Mouse (Mus musculus) CH12.LX (cell line): ENCODE results near the gene Naa38. TPM values are rescaled to one million over a fixed set of nuclear protein-coding genes. Genes with fewer than 3 reads are reported as not detected.

Source experiments
- DNase-seq: peaks from one replicate; pipeline ENCODE4 v3.0.0-alpha.2; 2013; ENCODE audit errors: extremely low read depth
- H3K27ac ChIP-seq: 2 replicates; pipeline ENCODE4 v1.5.1; 2012; ENCODE audit warnings: low read depth, mild to moderate bottlenecking, control low read depth, moderate library complexity; ENCODE audit not compliant: insufficient read depth
- H3K27me3 ChIP-seq: replicated peaks from 2 replicates; pipeline ENCODE3; 2012; ENCODE audit warnings: inconsistent platforms
- H3K36me3 ChIP-seq, 2 experiments: replicated peaks in 1 of 2; 2 replicates each; pipeline versions ENCODE3 to v1.6.1; 2012; ENCODE audit warnings: inconsistent platforms in 1 of 2, low read length in 1 of 2, mild to moderate bottlenecking in 1 of 2, mixed read lengths in 1 of 2, moderate library complexity in 1 of 2; ENCODE audit not compliant: control insufficient read depth in 1 of 2, insufficient read depth in 1 of 2
- H3K4me1 ChIP-seq, 2 experiments: 2 replicates each; pipeline ENCODE4 v1.6.1; 2012; ENCODE audit warnings: inconsistent platforms in 1 of 2, moderate library complexity in 1 of 2; ENCODE audit not compliant: insufficient read depth in 2 of 2, control insufficient read depth in 1 of 2
- H3K4me2 ChIP-seq: 2 replicates; pipeline ENCODE4 v1.6.1; 2012; ENCODE audit warnings: low read depth, mild to moderate bottlenecking, control low read depth; ENCODE audit not compliant: poor library complexity, insufficient read depth, severe bottlenecking
- H3K4me3 ChIP-seq, 3 experiments: fragments of 150-350 bp in 1 of 3; sonication (generic) in 1 of 3; replicated peaks in 1 of 3; 2 replicates each; pipeline versions ENCODE3 to v1.5.1; 2011 to 2012; ENCODE audit warnings: low read depth in 2 of 3, low read length in 2 of 3, mild to moderate bottlenecking in 2 of 3, moderate library complexity in 2 of 3, control low read depth in 1 of 3, improper control_type of control experiment in 1 of 3, inconsistent platforms in 1 of 3, mixed read lengths in 1 of 3; ENCODE audit not compliant: poor library complexity in 1 of 3
- H3K79me2 ChIP-seq: replicated peaks from 2 replicates; pipeline ENCODE4 v1.6.1; 2012; ENCODE audit warnings: mild to moderate bottlenecking, moderate library complexity; ENCODE audit not compliant: control insufficient read depth, poor library complexity, insufficient read depth, severe bottlenecking; ENCODE audit errors: extremely low read depth
- H3K9ac ChIP-seq: 2 replicates; pipeline ENCODE4 v1.6.1; 2012; ENCODE audit warnings: low read depth, mild to moderate bottlenecking, control low read depth, moderate library complexity; ENCODE audit not compliant: insufficient read depth
- H3K9me3 ChIP-seq: replicated peaks from 2 replicates; pipeline ENCODE3; 2012; ENCODE audit warnings: low read length, inconsistent platforms, mixed read lengths
- BHLHE40 ChIP-seq: IDR thresholded peaks from 2 replicates; pipeline ENCODE4 v1.6.1; 2011; ENCODE audit warnings: mild to moderate bottlenecking, low read depth, low read length, improper control_type of control experiment
- EP300 ChIP-seq: IDR thresholded peaks from 2 replicates; pipeline ENCODE4 v1.6.1; 2011; ENCODE audit warnings: low read length, improper control_type of control experiment
- ETS1 ChIP-seq: conservative IDR thresholded peaks from 2 replicates; pipeline ENCODE4 v1.6.1; 2012; ENCODE audit warnings: low read depth, mild to moderate bottlenecking, inconsistent platforms, low read length, improper control_type of control experiment, moderate library complexity
- GABPA ChIP-seq: IDR thresholded peaks from 2 replicates; pipeline ENCODE4 v1.6.1; 2012; ENCODE audit warnings: low read depth, low read length, improper control_type of control experiment, inconsistent platforms; ENCODE audit not compliant: insufficient replicate concordance
- JUND ChIP-seq: conservative IDR thresholded peaks from 2 replicates; pipeline ENCODE4 v1.6.1; 2011; ENCODE audit warnings: low read depth, low read length, improper control_type of control experiment
- MAFK ChIP-seq: IDR thresholded peaks from 2 replicates; pipeline ENCODE4 v1.6.1; 2011; ENCODE audit warnings: low read length, improper control_type of control experiment; ENCODE audit not compliant: insufficient replicate concordance
- MAX ChIP-seq: IDR thresholded peaks from 2 replicates; pipeline ENCODE4 v1.6.1; 2011; ENCODE audit warnings: low read length, improper control_type of control experiment
- MXI1 ChIP-seq: IDR thresholded peaks from 2 replicates; pipeline ENCODE4 v1.6.1; 2011; ENCODE audit warnings: mild to moderate bottlenecking, low read depth, low read length, improper control_type of control experiment
- MYC ChIP-seq: IDR thresholded peaks from 2 replicates; pipeline ENCODE4 v1.6.1; 2011; ENCODE audit warnings: low read depth, mild to moderate bottlenecking, improper control_type of control experiment, low read length
- NELFE ChIP-seq: IDR thresholded peaks from 2 replicates; pipeline ENCODE4 v1.6.1; 2011; ENCODE audit warnings: low read depth, low read length, improper control_type of control experiment
- NRF1 ChIP-seq: IDR thresholded peaks from 2 replicates; pipeline ENCODE4 v1.6.1; 2014; ENCODE audit warnings: low read depth, mild to moderate bottlenecking, inconsistent platforms, low read length, improper control_type of control experiment, moderate library complexity
- POLR2AphosphoS2 ChIP-seq: IDR thresholded peaks from 2 replicates; pipeline ENCODE4 v1.6.1; 2011; ENCODE audit warnings: low read depth, low read length, improper control_type of control experiment
- RAD21 ChIP-seq: IDR thresholded peaks from 2 replicates; pipeline ENCODE4 v1.6.1; 2011; ENCODE audit warnings: low read depth, mild to moderate bottlenecking, low read length, improper control_type of control experiment, moderate library complexity
- RCOR1 ChIP-seq: conservative IDR thresholded peaks from 2 replicates; pipeline ENCODE4 v1.6.1; 2012; ENCODE audit warnings: low read depth, mild to moderate bottlenecking, inconsistent platforms, low read length, improper control_type of control experiment
- TBP ChIP-seq: conservative IDR thresholded peaks from 2 replicates; pipeline ENCODE4 v1.6.1; 2011; ENCODE audit warnings: low read depth, low read length, improper control_type of control experiment
- UBTF ChIP-seq: IDR thresholded peaks from 2 replicates; pipeline ENCODE4 v1.6.1; 2012; ENCODE audit warnings: low read depth, mild to moderate bottlenecking, inconsistent platforms, low read length, improper control_type of control experiment, moderate library complexity
- USF1 ChIP-seq: IDR thresholded peaks from 2 replicates; pipeline ENCODE4 v1.6.1; 2014; ENCODE audit warnings: low read depth, mild to moderate bottlenecking, inconsistent platforms, low read length, improper control_type of control experiment
- USF2 ChIP-seq: conservative IDR thresholded peaks from 2 replicates; pipeline ENCODE4 v1.6.1; 2011; ENCODE audit warnings: low read depth, low read length, improper control_type of control experiment
- ZKSCAN1 ChIP-seq: IDR thresholded peaks from 2 replicates; pipeline ENCODE4 v1.6.1; 2012; ENCODE audit warnings: low read depth, inconsistent platforms, low read length, improper control_type of control experiment, borderline replicate concordance
- ZMIZ1 ChIP-seq: IDR thresholded peaks from 2 replicates; pipeline ENCODE4 v1.6.1; 2012; ENCODE audit warnings: low read depth, mild to moderate bottlenecking, inconsistent platforms, low read length, improper control_type of control experiment
- dilution Hi-C: fragments of 300-500 bp; cut with MboI; formaldehyde crosslinking; loops from 2 replicates; pipeline ENCODE4 v1.14.3; 2020; ENCODE audit warnings: low sequenced_read_pairs; ENCODE audit not compliant: extremely low pct_unique_long_range_greater_than_20kb, extremely low pct_ligation_motif_present
- in situ Hi-C: fragments of 300-500 bp; cut with MboI; formaldehyde crosslinking; loops from 3 replicates; pipeline ENCODE4 v1.14.3; 2019; ENCODE audit warnings: low sequenced_read_pairs, low pct_ligation_motif_present, low pct_unique_long_range_greater_than_20kb, mixed read lengths
- polyA plus RNA-seq: library from polyadenylated mRNA; unstranded; fragments of >175 nt; gene quantifications from 2 replicates; pipeline ENCODE4 v1.2.1, GENCODE M21; 2012; ENCODE audit warnings: low read depth; ENCODE audit not compliant: insufficient read length
- total RNA-seq, 2 experiments: library from RNA; depleted of rRNA; stranded (reverse); fragments of 300-350 nt in 1 of 2; fragments of >200 nt in 1 of 2; gene quantifications; 2 replicates each; pipeline ENCODE4 v1.2.3; 2012 to 2014

Naa38 gene
- total and polyA plus RNA-seq, 3 experiments = 153 to 201 (median 193) TPM

GRCm38 (mm10) chr11:69432640-69432982 is 37.3 kb downstream of the Naa38 start:
- dilution Hi-C loops (no loop called here), in situ Hi-C loops (loop anchor here (5.0 kb wide), 1 partner anchor 35 kb away; the partner anchor contains the start of genes Cyb5d1, Naa38 and Tmem88)
- no peak for DNase-seq
- Histone ChIP-seq H3K4me1 (peaks cover 6 to 18% of the 10 kb centered on the region in 2 experiments), H3K9ac (no peak overlapping the region), H3K27ac (no peak overlapping the region), H3K36me3 (no peaks in the 10 kb centered on the region), H3K4me3 (no peak overlapping the region), H3K79me2 (no peaks in the 10 kb centered on the region), H3K9me3 (no peaks in the 10 kb centered on the region), H3K27me3 (peaks cover 52% of the 10 kb centered on the region)
- TF ChIP-seq JUND (no peak), RCOR1 (no peak), USF2 (no peak)
- TF ChIP-seq, all 38 proteins: peak for 0
- no peak overlapping the region for H3K4me2 ChIP-seq

DNA sequence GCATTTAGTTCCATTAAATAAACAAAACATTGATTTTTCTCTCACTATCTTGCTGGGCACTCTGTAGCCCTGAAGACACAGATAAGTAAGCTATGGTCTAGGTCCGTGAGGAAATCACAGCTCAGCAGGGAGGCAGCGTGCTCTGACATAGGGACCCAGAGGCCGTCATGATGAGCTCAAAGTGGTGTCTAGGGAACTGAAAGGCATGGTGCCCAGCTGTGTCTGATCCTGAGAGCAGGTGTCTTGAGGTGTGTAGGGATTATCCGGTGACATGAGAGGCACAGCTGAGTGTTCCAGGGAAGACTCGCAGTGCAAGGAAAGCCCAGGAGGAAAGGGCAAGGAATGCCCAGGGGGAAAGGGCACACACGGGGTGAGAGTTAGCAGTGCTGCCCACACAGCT is 37.9 kb downstream of the Naa38 start:
- no peak for TF ChIP-seq RAD21
- no peak for TF ChIP-seq UBTF
- TF ChIP-seq ZMIZ1 = no peak
- no peak for TF ChIP-seq ZKSCAN1
- no peak for TF ChIP-seq BHLHE40
- no peak for TF ChIP-seq USF1
- TF ChIP-seq POLR2AphosphoS2 = no peak
- no peak for TF ChIP-seq TBP
- no peak for TF ChIP-seq GABPA
- no peak for TF ChIP-seq NELFE
- no peak for TF ChIP-seq NRF1
- TF ChIP-seq MAX = no peak
- TF ChIP-seq JUND = no peak
- TF ChIP-seq EP300 = no peak
- TF ChIP-seq ETS1 = no peak
- TF ChIP-seq MXI1 = no peak
- no peak for TF ChIP-seq MAFK
- no peak for TF ChIP-seq MYC
- Histone ChIP-seq H3K79me2 (no peaks in the 10 kb centered on the region), H3K4me3 (no peak overlapping the region), H3K4me2 (no peak overlapping the region), H3K27ac (no peak overlapping the region), H3K27me3 (peaks cover 55% of the 10 kb centered on the region), H3K4me1 (peaks cover 6 to 18% of the 10 kb centered on the region in 2 experiments), H3K9ac (no peak overlapping the region), H3K9me3 (no peaks in the 10 kb centered on the region), H3K36me3 (no peaks in the 10 kb centered on the region)
- dilution Hi-C loops = no loop called here
- DNase-seq = no peak
- in situ Hi-C loops = loop anchor here (5.0 kb wide), 1 partner anchor 36 kb away; the partner anchor contains the start of genes Cyb5d1, Naa38 and Tmem88
